Mouse (Mus musculus) G1E (cell line): ENCODE data around the gene Dhx32. TPM values are rescaled to one million over a fixed set of nuclear protein-coding genes. Genes with fewer than 3 reads are reported as not detected.
"Not testable (repeated sequence)": the region's sequence is repeated elsewhere in the genome, so short reads cannot be mapped to it uniquely, and the experiment has no call there.

Experiments used
- ATAC-seq: 2 replicates; pipeline ENCODE4 v1.8.0; 2016; ENCODE audit warnings: mild to moderate bottlenecking; ENCODE audit not compliant: insufficient number of reproducible peaks, poor library complexity, low FRiP score, severe bottlenecking; ENCODE audit errors: extremely low read depth
- DNase-seq: peaks from one replicate; pipeline ENCODE4 v3.0.0; 2012; ENCODE audit warnings: low spot score
- H3K27me3 ChIP-seq: 2 replicates; pipeline ENCODE4 v1.6.1; 2012; ENCODE audit warnings: mild to moderate bottlenecking, low read length, inconsistent platforms; ENCODE audit not compliant: insufficient read depth
- H3K36me3 ChIP-seq: replicated peaks from 2 replicates; pipeline ENCODE3; 2012; ENCODE audit warnings: mild to moderate bottlenecking, inconsistent platforms
- H3K4me1 ChIP-seq: 2 replicates; pipeline ENCODE4 v1.6.1; 2012; ENCODE audit warnings: low read depth, low read length, inconsistent platforms, mixed read lengths; ENCODE audit not compliant: insufficient read depth
- H3K4me3 ChIP-seq: 2 replicates; pipeline ENCODE4 v1.5.1; 2012; ENCODE audit warnings: low read depth, mild to moderate bottlenecking, inconsistent platforms, low read length, moderate library complexity, mixed read lengths
- H3K9me3 ChIP-seq: replicated peaks from 2 replicates; pipeline ENCODE4 v1.6.1; 2012; ENCODE audit warnings: inconsistent platforms
- CTCF ChIP-seq: IDR thresholded peaks from 2 replicates; pipeline ENCODE4 v1.5.1; 2012; ENCODE audit warnings: low read depth, low read length, inconsistent platforms, mixed read lengths
- GATA1 ChIP-seq: IDR thresholded peaks from 2 replicates; pipeline ENCODE4 v1.6.1; 2012; ENCODE audit warnings: borderline replicate concordance, low read length, inconsistent platforms, mixed read lengths
- GATA2 ChIP-seq: IDR thresholded peaks from 2 replicates; pipeline ENCODE4 v1.6.1; 2012; ENCODE audit warnings: low read depth, low read length, inconsistent platforms, borderline replicate concordance
- POLR2AphosphoS5 ChIP-seq: IDR thresholded peaks from 2 replicates; pipeline ENCODE4 v1.6.1; 2012; ENCODE audit warnings: low read depth, low read length, inconsistent platforms; ENCODE audit not compliant: insufficient replicate concordance
- TAL1 ChIP-seq: conservative IDR thresholded peaks from 2 replicates; pipeline ENCODE4 v1.6.1; 2012; ENCODE audit warnings: low read depth, low read length, inconsistent platforms, mixed read lengths
- polyA plus RNA-seq: library from polyadenylated mRNA; stranded (reverse); fragments of >175 nt; gene quantifications from 2 replicates; pipeline ENCODE4 v1.2.3, GENCODE M21; 2012
- total RNA-seq, 2 experiments: library from RNA; stranded (forward) in 1 of 2; stranded (reverse) in 1 of 2; fragments of 200-1000 nt in 1 of 2; fragments of >200 nt in 1 of 2; fragmentation: Nextera tagmentation in 1 of 2; gene quantifications; 2 replicates each; pipeline ENCODE4 v1.2.3; 2014 to 2017

The Dhx32 gene
- total and polyA plus RNA-seq, 3 experiments, result 12.8 to 22.8 (median 16.4) TPM

- Histone ChIP-seq H3K4me3 (peak overlapping the region; percentile 61), H3K27me3 (no peaks in the 10 kb centered on the region), H3K36me3 (peaks cover 58% of the 10 kb centered on the region), H3K4me1 (peaks cover 71% of the 10 kb centered on the region), H3K9me3 (no peaks in the 10 kb centered on the region)
- no peak for TF ChIP-seq GATA1
- TF ChIP-seq TAL1, result peak; percentile 85
- TF ChIP-seq POLR2AphosphoS5, result no peak
- ATAC-seq, result peak; percentile 71
- DNase-seq, result peak; percentile 65
These were observed 80.2 kb downstream of the Dhx32 start for GRCm38 (mm10) chr7:133702333-133702732.

GRCm38 (mm10) chr7:133701366-133701765, 81.2 kb downstream of the Dhx32 start:
- peaks cover 79% of the 10 kb centered on the region for H3K4me1 ChIP-seq
- H3K36me3 ChIP-seq, result peaks cover 67% of the 10 kb centered on the region
- H3K27me3 ChIP-seq, result no peaks in the 10 kb centered on the region
- ATAC-seq (no peak), DNase-seq (no peak)
- H3K9me3 ChIP-seq, result no peaks in the 10 kb centered on the region
- TF ChIP-seq GATA2 (no peak), TAL1 (no peak)
- H3K4me3 ChIP-seq, result peak overlapping the region; percentile 46; the same call in 1 of the 2 replicates

- no peak for DNase-seq
- no peak for TF ChIP-seq TAL1
- TF ChIP-seq CTCF, result no peak
- TF ChIP-seq POLR2AphosphoS5, result no peak
- no peak for TF ChIP-seq GATA2
- TF ChIP-seq GATA1, result no peak
- H3K27me3 ChIP-seq, result no peaks in the 10 kb centered on the region
- H3K4me3 ChIP-seq, result no peak overlapping the region; the same call in 1 of the 2 replicates
- no peak for ATAC-seq
- H3K36me3 ChIP-seq, result peaks cover 64% of the 10 kb centered on the region
- H3K9me3 ChIP-seq, result no peaks in the 10 kb centered on the region
- H3K4me1 ChIP-seq, result peaks cover 86% of the 10 kb centered on the region
These were observed 82.6 kb downstream of the Dhx32 start for GRCm38 (mm10) chr7:133699885-133700284.

- peak overlapping the region; percentile 60; the same call in 1 of the 2 replicates for H3K4me3 ChIP-seq
- H3K27me3 ChIP-seq, result no peaks in the 10 kb centered on the region
- H3K36me3 ChIP-seq, result peaks cover 62% of the 10 kb centered on the region
- peaks cover 75% of the 10 kb centered on the region for H3K4me1 ChIP-seq
- DNase-seq (peak; percentile 79), ATAC-seq (peak; percentile 83)
- TF ChIP-seq POLR2AphosphoS5 (no peak), TAL1 (peak; percentile 93), CTCF (no peak), GATA2 (0 out of 2 replicates have a peak, but pooled peaks have one; percentile 21)
- no peaks in the 10 kb centered on the region for H3K9me3 ChIP-seq
These were observed 84.4 kb downstream of the Dhx32 start for GRCm38 (mm10) chr7:133698021-133698709.

GRCm38 (mm10) chr7:133685644-133686043, 96.9 kb downstream of the Dhx32 start:
- H3K4me1 ChIP-seq, H3K27me3 ChIP-seq, ATAC-seq, DNase-seq: not testable (repeated sequence)
- H3K9me3 ChIP-seq, result peaks cover 42% of the 10 kb centered on the region
- H3K4me3 ChIP-seq, result peak overlapping the region; percentile 34; the same call in 1 of the 2 replicates
- peak; percentile 75; the same call in 1 of the 2 replicates for TF ChIP-seq POLR2AphosphoS5
- H3K36me3 ChIP-seq, result peaks cover 54% of the 10 kb centered on the region

- TF ChIP-seq CTCF (no peak), POLR2AphosphoS5 (no peak), GATA2 (no peak), TAL1 (no peak), GATA1 (no peak)
- no peak for ATAC-seq
- no peak for DNase-seq
- H3K27me3 ChIP-seq, result peaks cover 7% of the 10 kb centered on the region; the same call in 1 of the 2 replicates
- peaks cover 3% of the 10 kb centered on the region for H3K4me1 ChIP-seq
- peaks cover 44% of the 10 kb centered on the region for H3K36me3 ChIP-seq
- no peak overlapping the region for H3K4me3 ChIP-seq
- peaks cover 37% of the 10 kb centered on the region for H3K9me3 ChIP-seq
These were observed 97.8 kb downstream of the Dhx32 start for GRCm38 (mm10) chr7:133684701-133685100.

GRCm38 (mm10) chr7:133684110-133684509, 98.4 kb downstream of the Dhx32 start:
- Histone ChIP-seq H3K36me3 (peaks cover 38% of the 10 kb centered on the region), H3K9me3 (peaks cover 31% of the 10 kb centered on the region), H3K27me3 (peaks cover 9% of the 10 kb centered on the region; the same call in 1 of the 2 replicates), H3K4me3 (no peak overlapping the region), H3K4me1 (peaks cover 3% of the 10 kb centered on the region)
- TF ChIP-seq GATA2 (no peak), TAL1 (no peak), GATA1 (no peak), POLR2AphosphoS5 (no peak), CTCF (peak; percentile 50)
- 0 out of 2 replicates have a peak, but pooled peaks have one; percentile 4 for ATAC-seq
- DNase-seq, result no peak
